Mouse (Mus musculus): ENCODE measurements at regions not wholly inside any gene's neighbourhood (a gene's known extent, or its start where the extent isn't known, plus 50 kb on each side); places are given as distances from the start of the nearest gene placed in this dataset.

GRCm38 (mm10) chr9:52800476-52800875, 120.9 kb upstream of the AI593442 start:
- no peak for ATAC-seq (replicated peaks; ENCODE audit: insufficient number of reproducible peaks, low FRiP score, low TSS enrichment, low read depth)
- no peak overlapping the region for H3K4me2 ChIP-seq (ENCODE audit: low read depth, low read length)
- no peaks in the 10 kb centered on the region for H3K9me3 ChIP-seq (replicated peaks; ENCODE audit: control insufficient read depth, low read length)
- no peak for DNase-seq (ENCODE audit: low spot score)
- H3K9ac ChIP-seq (replicated peaks; ENCODE audit: low read length), result no peak overlapping the region
- no peaks in the 10 kb centered on the region for H3K36me3 ChIP-seq (replicated peaks; ENCODE audit: control insufficient read depth, insufficient read depth, low read depth, low read length)
- H3K27ac ChIP-seq (replicated peaks; ENCODE audit: low read depth, low read length), result no peak overlapping the region
- 83% methylated on average over 3 of the region's 3 CpGs for WGBS
- no peaks in the 10 kb centered on the region for H3K27me3 ChIP-seq (ENCODE audit: control insufficient read depth, insufficient read depth, low read length)
- H3K4me3 ChIP-seq (ENCODE audit: low read depth, low read length), result no peak overlapping the region
- no peaks in the 10 kb centered on the region for H3K4me1 ChIP-seq (ENCODE audit: control insufficient read depth, insufficient read depth, low read length)

- no peak for ATAC-seq (replicated peaks; ENCODE audit: insufficient number of reproducible peaks, low FRiP score, low TSS enrichment, low read depth)
- Histone ChIP-seq H3K4me1 (ENCODE audit: control insufficient read depth, insufficient read depth, low read length) (no peaks in the 10 kb centered on the region), H3K9ac (replicated peaks; ENCODE audit: low read length) (no peak overlapping the region), H3K9me3 (replicated peaks; ENCODE audit: control insufficient read depth, low read length) (no peaks in the 10 kb centered on the region), H3K4me2 (ENCODE audit: low read depth, low read length) (no peak overlapping the region), H3K27me3 (ENCODE audit: control insufficient read depth, insufficient read depth, low read length) (no peaks in the 10 kb centered on the region), H3K27ac (replicated peaks; ENCODE audit: low read depth, low read length) (no peak overlapping the region), H3K4me3 (ENCODE audit: low read depth, low read length) (no peak overlapping the region), H3K36me3 (replicated peaks; ENCODE audit: control insufficient read depth, insufficient read depth, low read depth, low read length) (no peaks in the 10 kb centered on the region)
- DNase-seq (ENCODE audit: low spot score), result no peak
- WGBS, result 55% methylated on average over 1 of the region's 1 CpGs
These were observed 113.0 kb upstream of the AI593442 start for GRCm38 (mm10) chr9:52792596-52792995.

GRCm38 (mm10) chr9:52782520-52782919, 102.9 kb upstream of the AI593442 start:
- H3K4me1 ChIP-seq (ENCODE audit: control insufficient read depth, insufficient read depth, low read length), result no peaks in the 10 kb centered on the region
- ATAC-seq (replicated peaks; ENCODE audit: insufficient number of reproducible peaks, low FRiP score, low TSS enrichment, low read depth) (no peak), DNase-seq (ENCODE audit: low spot score) (no peak)
- H3K9ac ChIP-seq (replicated peaks; ENCODE audit: low read length), result no peak overlapping the region
- whole genome bisulfite sequencing, result 78% methylated on average over 3 of the region's 3 CpGs
- H3K4me3 ChIP-seq (ENCODE audit: low read depth, low read length), result no peak overlapping the region
- H3K36me3 ChIP-seq (replicated peaks; ENCODE audit: control insufficient read depth, insufficient read depth, low read depth, low read length), result no peaks in the 10 kb centered on the region
- H3K27me3 ChIP-seq (ENCODE audit: control insufficient read depth, insufficient read depth, low read length), result no peaks in the 10 kb centered on the region
- no peaks in the 10 kb centered on the region for H3K9me3 ChIP-seq (replicated peaks; ENCODE audit: control insufficient read depth, low read length)
- H3K4me2 ChIP-seq (ENCODE audit: low read depth, low read length), result no peak overlapping the region
- H3K27ac ChIP-seq (replicated peaks; ENCODE audit: low read depth, low read length), result no peak overlapping the region

- no peaks in the 10 kb centered on the region for H3K36me3 ChIP-seq (replicated peaks; ENCODE audit: control insufficient read depth, insufficient read depth, low read depth, low read length)
- no peak overlapping the region for H3K4me3 ChIP-seq (ENCODE audit: low read depth, low read length)
- no peak overlapping the region for H3K27ac ChIP-seq (replicated peaks; ENCODE audit: low read depth, low read length)
- 7% methylated on average over 6 of the region's 6 CpGs for WGBS
- peak; percentile 71 for DNase-seq (ENCODE audit: low spot score)
- no peaks in the 10 kb centered on the region for H3K9me3 ChIP-seq (replicated peaks; ENCODE audit: control insufficient read depth, low read length)
- no peaks in the 10 kb centered on the region for H3K27me3 ChIP-seq (ENCODE audit: control insufficient read depth, insufficient read depth, low read length)
- no peak overlapping the region for H3K9ac ChIP-seq (replicated peaks; ENCODE audit: low read length)
- 0 out of 2 replicates have a peak, but pooled peaks have one; percentile 59 for ATAC-seq (replicated peaks; ENCODE audit: insufficient number of reproducible peaks, low FRiP score, low TSS enrichment, low read depth)
- no peaks in the 10 kb centered on the region for H3K4me1 ChIP-seq (ENCODE audit: control insufficient read depth, insufficient read depth, low read length)
- no peak overlapping the region for H3K4me2 ChIP-seq (ENCODE audit: low read depth, low read length)
These were observed 97.0 kb upstream of the AI593442 start for GRCm38 (mm10) chr9:52776542-52776941.

- no peaks in the 10 kb centered on the region for H3K4me1 ChIP-seq (ENCODE audit: control insufficient read depth, insufficient read depth, low read length)
- no peak overlapping the region for H3K27ac ChIP-seq (replicated peaks; ENCODE audit: low read depth, low read length)
- ATAC-seq (replicated peaks; ENCODE audit: insufficient number of reproducible peaks, low FRiP score, low TSS enrichment, low read depth), result no peak
- H3K9ac ChIP-seq (replicated peaks; ENCODE audit: low read length), result no peak overlapping the region
- H3K4me2 ChIP-seq (ENCODE audit: low read depth, low read length), result no peak overlapping the region
- no peaks in the 10 kb centered on the region for H3K27me3 ChIP-seq (ENCODE audit: control insufficient read depth, insufficient read depth, low read length)
- H3K4me3 ChIP-seq (ENCODE audit: low read depth, low read length), result no peak overlapping the region
- no peak for DNase-seq (ENCODE audit: low spot score)
- no peaks in the 10 kb centered on the region for H3K9me3 ChIP-seq (replicated peaks; ENCODE audit: control insufficient read depth, low read length)
- 93% methylated on average over 1 of the region's 1 CpGs for WGBS
- H3K36me3 ChIP-seq (replicated peaks; ENCODE audit: control insufficient read depth, insufficient read depth, low read depth, low read length), result no peaks in the 10 kb centered on the region
These were observed 95.7 kb upstream of the AI593442 start for GRCm38 (mm10) chr9:52775232-52775631.

GRCm38 (mm10) chr9:52768056-52768455, 88.5 kb upstream of the AI593442 start:
- H3K36me3 ChIP-seq (replicated peaks; ENCODE audit: control insufficient read depth, insufficient read depth, low read depth, low read length), result no peaks in the 10 kb centered on the region
- DNase-seq (ENCODE audit: low spot score) (no peak), ATAC-seq (replicated peaks; ENCODE audit: insufficient number of reproducible peaks, low FRiP score, low TSS enrichment, low read depth) (no peak)
- no peak overlapping the region for H3K4me3 ChIP-seq (ENCODE audit: low read depth, low read length)
- 81% methylated on average over 5 of the region's 5 CpGs for WGBS
- no peak overlapping the region for H3K4me2 ChIP-seq (ENCODE audit: low read depth, low read length)
- no peaks in the 10 kb centered on the region for H3K4me1 ChIP-seq (ENCODE audit: control insufficient read depth, insufficient read depth, low read length)
- no peak overlapping the region for H3K27ac ChIP-seq (replicated peaks; ENCODE audit: low read depth, low read length)
- H3K9me3 ChIP-seq (replicated peaks; ENCODE audit: control insufficient read depth, low read length), result no peaks in the 10 kb centered on the region
- H3K9ac ChIP-seq (replicated peaks; ENCODE audit: low read length), result no peak overlapping the region
- no peaks in the 10 kb centered on the region for H3K27me3 ChIP-seq (ENCODE audit: control insufficient read depth, insufficient read depth, low read length)

GRCm38 (mm10) chr9:52765809-52766208, 86.2 kb upstream of the AI593442 start:
- Histone ChIP-seq H3K9ac (replicated peaks; ENCODE audit: low read length) (no peak overlapping the region), H3K4me3 (ENCODE audit: low read depth, low read length) (no peak overlapping the region), H3K36me3 (replicated peaks; ENCODE audit: control insufficient read depth, insufficient read depth, low read depth, low read length) (no peaks in the 10 kb centered on the region), H3K4me2 (ENCODE audit: low read depth, low read length) (no peak overlapping the region), H3K27ac (replicated peaks; ENCODE audit: low read depth, low read length) (no peak overlapping the region), H3K4me1 (ENCODE audit: control insufficient read depth, insufficient read depth, low read length) (no peaks in the 10 kb centered on the region), H3K9me3 (replicated peaks; ENCODE audit: control insufficient read depth, low read length) (no peaks in the 10 kb centered on the region), H3K27me3 (ENCODE audit: control insufficient read depth, insufficient read depth, low read length) (no peaks in the 10 kb centered on the region)
- DNase-seq (ENCODE audit: low spot score) (no peak), ATAC-seq (replicated peaks; ENCODE audit: insufficient number of reproducible peaks, low FRiP score, low TSS enrichment, low read depth) (no peak)
- 59% methylated on average over 5 of the region's 5 CpGs for WGBS

GRCm38 (mm10) chr9:52762836-52763235, 83.3 kb upstream of the AI593442 start:
- no peak for ATAC-seq (replicated peaks; ENCODE audit: insufficient number of reproducible peaks, low FRiP score, low TSS enrichment, low read depth)
- Histone ChIP-seq H3K36me3 (replicated peaks; ENCODE audit: control insufficient read depth, insufficient read depth, low read depth, low read length) (no peaks in the 10 kb centered on the region), H3K4me2 (ENCODE audit: low read depth, low read length) (no peak overlapping the region), H3K4me3 (ENCODE audit: low read depth, low read length) (no peak overlapping the region), H3K9ac (replicated peaks; ENCODE audit: low read length) (no peak overlapping the region), H3K4me1 (ENCODE audit: control insufficient read depth, insufficient read depth, low read length) (no peaks in the 10 kb centered on the region), H3K27ac (replicated peaks; ENCODE audit: low read depth, low read length) (no peak overlapping the region), H3K27me3 (ENCODE audit: control insufficient read depth, insufficient read depth, low read length) (no peaks in the 10 kb centered on the region), H3K9me3 (replicated peaks; ENCODE audit: control insufficient read depth, low read length) (no peaks in the 10 kb centered on the region)
- 92% methylated on average over 6 of the region's 6 CpGs for WGBS
- no peak for DNase-seq (ENCODE audit: low spot score)

Measured in embryonic facial prominence, embryonic 11.5 days (tissue).